Mouse (Mus musculus) limb, embryonic 14.5 days (tissue): ENCODE measurements around the gene Llgl2. TPM values are rescaled to one million over a fixed set of nuclear protein-coding genes. Genes with fewer than 3 reads are reported as not detected.

ENCODE experiments used
- ATAC-seq: fragments of 200-750 bp; cut with Nextera tagmentation; 2 replicates; pipeline ENCODE4 v1.8.0; 2017; ENCODE audit warnings: low read depth, moderate number of reproducible peaks, moderate TSS enrichment; ENCODE audit not compliant: low FRiP score
- DNase-seq: peaks from one replicate; pipeline ENCODE4 v3.0.0-alpha.2; 2015; ENCODE audit warnings: low spot score
- H3K27ac ChIP-seq: fragments of 300-500 bp; sonication (generic); replicated peaks from 2 replicates; pipeline ENCODE4 v1.5.1; 2014; ENCODE audit warnings: low read depth, mild to moderate bottlenecking, low read length, moderate library complexity, mixed read lengths
- H3K27me3 ChIP-seq: fragments of 300-500 bp; sonication (generic); 2 replicates; pipeline ENCODE4 v1.6.1; 2014; ENCODE audit warnings: low read length, mixed read lengths; ENCODE audit not compliant: control insufficient read depth, insufficient read depth
- H3K36me3 ChIP-seq: fragments of 300-500 bp; sonication (generic); 2 replicates; pipeline ENCODE4 v1.6.1; 2014; ENCODE audit warnings: mild to moderate bottlenecking, low read length, moderate library complexity, mixed read lengths; ENCODE audit not compliant: control insufficient read depth, insufficient read depth
- H3K4me1 ChIP-seq: fragments of 300-500 bp; sonication (generic); 2 replicates; pipeline ENCODE4 v1.6.1; 2014; ENCODE audit warnings: antibody characterized with exemption, low read length, mixed read lengths; ENCODE audit not compliant: control insufficient read depth, insufficient read depth
- H3K4me2 ChIP-seq: fragments of 300-500 bp; sonication (generic); replicated peaks from 2 replicates; pipeline ENCODE4 v1.6.1; 2014; ENCODE audit warnings: low read depth, mild to moderate bottlenecking, low read length, moderate library complexity; ENCODE audit not compliant: severe bottlenecking
- H3K4me3 ChIP-seq: fragments of 300-500 bp; sonication (generic); replicated peaks from 2 replicates; pipeline ENCODE4 v1.5.1; 2014; ENCODE audit warnings: low read length
- H3K9ac ChIP-seq: fragments of 300-500 bp; sonication (generic); 2 replicates; pipeline ENCODE4 v1.6.1; 2014; ENCODE audit warnings: mild to moderate bottlenecking, low read depth, low read length, moderate library complexity; ENCODE audit not compliant: severe bottlenecking
- H3K9me3 ChIP-seq: fragments of 300-500 bp; sonication (generic); 2 replicates; pipeline ENCODE4 v1.6.1; 2016; ENCODE audit warnings: low read length; ENCODE audit not compliant: control insufficient read depth
- POLR2A ChIP-seq: fragments of 200-500 bp; IDR thresholded peaks from 2 replicates; pipeline ENCODE4 v1.8.0; 2012; ENCODE audit warnings: inconsistent platforms, mild to moderate bottlenecking, moderate library complexity, borderline replicate concordance; ENCODE audit not compliant: insufficient read depth, insufficient read length; ENCODE audit errors: extremely low read depth
- WGBS: fragments of 180-500 bp; shearing (Covaris S2); extraction: QIAGEN DNeasy Blood & Tissue Kit; methylation state at CpG from one replicate; pipeline ENCODE4 v1.1.7; 2014; 5-methylcytosine and 5-hydroxymethylcytosine counted together
- polyA plus RNA-seq, 2 experiments: library from polyadenylated mRNA; depleted of rRNA in 1 of 2; stranded (reverse) in 1 of 2; unstranded in 1 of 2; fragments of >200 nt; fragmentation: Nextera tagmentation in 1 of 2; extraction: Ambion mirVana in 1 of 2; gene quantifications; 2 replicates each; pipeline versions ENCODE4 v1.2.1 to v1.2.3; 2012 to 2014

Llgl2 gene
- polyA plus RNA-seq, 2 experiments: 11.2 to 12.3 TPM

DNA sequence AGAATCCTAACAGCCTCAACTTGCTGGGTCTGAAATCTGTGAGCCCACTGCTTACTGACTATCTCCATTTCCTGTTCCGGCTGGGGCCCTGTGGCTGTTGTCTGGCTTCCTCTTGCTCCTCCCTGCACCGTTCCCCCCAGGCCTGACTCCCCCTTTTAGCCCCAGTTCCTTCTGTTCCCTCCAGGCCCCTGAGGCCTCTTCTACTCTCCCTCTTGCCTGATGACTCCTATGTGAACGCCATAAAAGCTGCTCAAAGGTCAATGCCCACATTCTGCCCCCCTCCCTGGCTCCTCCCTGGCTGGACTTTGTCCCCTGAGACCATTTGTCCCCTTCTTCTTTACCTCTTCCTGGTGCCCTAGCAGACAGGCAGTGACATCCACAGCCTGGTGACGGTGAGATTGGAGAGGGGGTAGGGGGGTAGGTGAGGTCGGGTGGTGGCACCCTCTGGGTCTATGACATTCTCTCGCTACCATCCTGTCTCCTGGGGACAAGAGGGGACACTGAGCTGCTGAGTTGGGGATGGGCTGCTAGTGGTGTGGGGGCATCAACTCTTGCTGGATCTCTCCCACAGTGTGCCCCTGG lies 53.4 kb downstream of the Llgl2 start:
- no peaks in the 10 kb centered on the region for H3K9me3 ChIP-seq
- H3K4me3 ChIP-seq: no peak overlapping the region
- no peak overlapping the region for H3K4me2 ChIP-seq
- ATAC-seq (no peak), DNase-seq (no peak)
- H3K9ac ChIP-seq: 0 out of 2 replicates have a peak overlapping the region, but pooled peaks have one; percentile 16
- H3K27ac ChIP-seq: no peak overlapping the region
- H3K27me3 ChIP-seq: no peaks in the 10 kb centered on the region
- no peaks in the 10 kb centered on the region for H3K36me3 ChIP-seq
- 53% methylated on average over 6 of the region's 6 CpGs for WGBS
- TF ChIP-seq POLR2A: no peak
- no peaks in the 10 kb centered on the region for H3K4me1 ChIP-seq

DNA sequence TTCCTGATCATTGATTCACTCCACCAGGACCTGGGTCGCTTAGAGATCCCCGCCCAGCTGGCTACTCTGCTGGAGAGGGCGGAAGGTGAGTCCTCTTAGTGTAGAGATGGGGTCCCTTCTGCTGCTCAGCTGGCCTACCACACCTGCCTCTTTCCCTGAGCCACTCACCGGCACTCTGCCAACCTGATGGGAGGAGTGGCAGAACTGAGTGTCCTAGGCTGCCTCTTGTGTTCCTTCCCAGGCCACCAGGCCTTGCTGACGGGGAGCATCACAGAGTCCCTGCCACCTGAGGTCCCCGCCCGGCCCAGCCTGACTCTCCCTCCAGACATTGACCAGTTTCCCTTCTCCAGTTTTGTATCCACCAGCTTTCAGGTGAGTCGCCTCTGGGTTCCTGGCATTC lies 54.2 kb downstream of the Llgl2 start:
- no peak overlapping the region for H3K9ac ChIP-seq
- H3K36me3 ChIP-seq: no peaks in the 10 kb centered on the region
- H3K4me2 ChIP-seq: no peak overlapping the region
- no peak overlapping the region for H3K27ac ChIP-seq
- ATAC-seq: no peak
- no peak for TF ChIP-seq POLR2A
- H3K4me3 ChIP-seq: no peak overlapping the region
- H3K4me1 ChIP-seq: no peaks in the 10 kb centered on the region
- no peak for DNase-seq
- no peaks in the 10 kb centered on the region for H3K9me3 ChIP-seq
- H3K27me3 ChIP-seq: 0 out of 2 replicates have a peak, but pooled peaks cover 6% of the 10 kb centered on the region
- WGBS: 78% methylated on average over 8 of the region's 8 CpGs

GRCm38 (mm10) chr11:115881002-115881401 lies 57.2 kb downstream of the Llgl2 start:
- Histone ChIP-seq H3K4me2 (no peak overlapping the region), H3K4me3 (no peak overlapping the region), H3K4me1 (no peaks in the 10 kb centered on the region), H3K27ac (no peak overlapping the region), H3K9ac (no peak overlapping the region), H3K27me3 (0 out of 2 replicates have a peak, but pooled peaks cover 12% of the 10 kb centered on the region), H3K36me3 (no peaks in the 10 kb centered on the region), H3K9me3 (no peaks in the 10 kb centered on the region)
- 21% methylated on average over 5 of the region's 5 CpGs for WGBS
- no peak for ATAC-seq
- TF ChIP-seq POLR2A: no peak
- DNase-seq: no peak

GRCm38 (mm10) chr11:115883251-115883650 lies 59.4 kb downstream of the Llgl2 start:
- Histone ChIP-seq H3K9me3 (no peaks in the 10 kb centered on the region), H3K27ac (no peak overlapping the region), H3K27me3 (0 out of 2 replicates have a peak, but pooled peaks cover 12% of the 10 kb centered on the region), H3K4me3 (no peak overlapping the region), H3K36me3 (no peaks in the 10 kb centered on the region), H3K9ac (peak overlapping the region; percentile 7; the same call in 1 of the 2 replicates), H3K4me1 (no peaks in the 10 kb centered on the region), H3K4me2 (no peak overlapping the region)
- TF ChIP-seq POLR2A: no peak
- ATAC-seq (no peak), DNase-seq (no peak)
- 16% methylated on average over 16 of the region's 17 CpGs for WGBS

- H3K27me3 ChIP-seq: 0 out of 2 replicates have a peak, but pooled peaks cover 12% of the 10 kb centered on the region
- H3K9ac ChIP-seq: no peak overlapping the region
- DNase-seq (no peak), ATAC-seq (no peak)
- H3K4me1 ChIP-seq: no peaks in the 10 kb centered on the region
- H3K27ac ChIP-seq: no peak overlapping the region
- H3K4me2 ChIP-seq: no peak overlapping the region
- WGBS: 96% methylated on average over 3 of the region's 3 CpGs
- H3K4me3 ChIP-seq: no peak overlapping the region
- H3K9me3 ChIP-seq: no peaks in the 10 kb centered on the region
- TF ChIP-seq POLR2A: no peak
- no peaks in the 10 kb centered on the region for H3K36me3 ChIP-seq
Observed at GRCm38 (mm10) chr11:115884361-115884760, 60.5 kb downstream of the Llgl2 start.
